Mouse (Mus musculus): ENCODE data around the gene Foxj3.

DNA sequence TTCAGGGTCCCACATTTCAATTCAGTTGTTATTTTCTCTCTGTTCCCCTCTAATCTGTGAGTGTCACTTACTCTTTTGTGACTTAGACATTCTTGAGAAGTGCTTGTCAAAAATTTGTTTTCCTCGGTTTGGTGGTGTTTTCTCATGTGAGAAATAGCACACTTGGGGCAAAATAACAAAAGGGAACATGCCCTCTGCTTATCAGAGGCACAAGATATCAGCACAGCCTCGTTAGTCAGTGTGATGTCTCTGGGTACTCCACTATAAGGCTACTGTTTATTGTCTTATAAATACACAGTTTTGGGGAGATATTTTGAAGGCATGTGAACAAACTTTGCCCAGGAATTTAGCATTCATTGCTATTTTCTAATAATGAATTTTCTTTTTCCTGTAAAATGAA lies 37.7 kb downstream of the Foxj3 start:
- no peak for TF ChIP-seq CTCF (IDR thresholded peaks at IDR 0.05; ENCODE audit: low read depth, low read length)
- TF ChIP-seq GATA1 (IDR thresholded peaks at IDR 0.05; ENCODE audit: borderline replicate concordance, low read length) = no peak
- TF ChIP-seq TAL1 (conservative IDR thresholded peaks at IDR 0.05; ENCODE audit: low read depth, low read length) = no peak
- TF ChIP-seq POLR2AphosphoS5 (IDR thresholded peaks at IDR 0.05; ENCODE audit: insufficient replicate concordance, low read depth, low read length) = no peak

Data from G1E (cell line).